Mouse (Mus musculus) ovary, adult 18-20 months (tissue): ENCODE results near the gene Prkg1.

Experiments
- DNase-seq: peaks from one replicate; pipeline ENCODE4 v3.0.0; 2022; ENCODE audit warnings: low spot score, mixed read lengths

Gene Prkg1

DNA sequence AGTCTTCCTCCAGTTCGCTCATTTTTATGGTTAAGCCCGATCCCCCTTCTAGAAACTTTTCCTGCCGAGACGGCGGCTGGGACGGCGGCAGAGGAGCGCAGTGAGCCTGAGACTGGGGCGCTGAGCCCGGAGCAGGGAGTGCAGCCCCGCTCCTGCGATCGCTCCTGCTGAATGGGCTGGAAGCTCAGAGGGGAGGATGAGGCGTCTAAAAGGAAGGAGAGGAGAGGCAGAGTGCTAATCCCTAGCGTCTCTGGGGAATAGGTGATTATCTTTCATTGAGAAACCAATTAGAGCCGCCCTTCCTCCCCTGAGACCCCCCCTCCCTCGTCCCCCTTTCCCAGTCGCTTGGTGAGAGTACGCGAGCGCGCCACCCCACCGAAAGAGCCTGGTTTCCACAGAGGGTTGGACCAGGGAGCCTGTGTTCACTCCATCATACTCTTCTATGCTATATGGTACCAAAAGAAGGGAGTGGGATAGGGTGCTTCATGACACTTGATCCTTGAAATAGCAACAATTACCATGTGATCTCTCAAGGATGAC lies at the start of gene Prkg1:
TSS of gene Prkg1 (minus strand) at position 233 of the 540 bp plus-strand sequence.
- DNase-seq: no peak

DNA sequence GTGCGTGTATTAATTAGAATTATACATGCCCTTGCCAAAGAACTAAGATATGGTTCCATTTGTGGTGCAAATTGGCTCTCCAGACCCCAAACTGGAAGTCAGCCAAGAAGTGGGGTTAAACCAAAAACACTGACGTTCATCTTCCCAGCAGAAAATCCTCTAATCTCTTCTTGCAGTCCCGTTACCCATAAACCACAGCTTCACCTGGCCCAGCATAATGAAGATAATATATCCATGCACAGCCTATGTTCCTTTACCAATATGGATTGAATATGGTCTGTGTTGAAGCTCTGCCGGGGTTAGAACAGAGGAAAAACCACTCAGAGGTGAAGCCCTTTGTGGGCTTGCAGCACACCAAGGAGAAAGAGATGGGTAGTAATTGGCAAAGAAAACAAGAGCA lies 48.3 kb upstream of the Prkg1 start:
- DNase-seq: no peak

DNA sequence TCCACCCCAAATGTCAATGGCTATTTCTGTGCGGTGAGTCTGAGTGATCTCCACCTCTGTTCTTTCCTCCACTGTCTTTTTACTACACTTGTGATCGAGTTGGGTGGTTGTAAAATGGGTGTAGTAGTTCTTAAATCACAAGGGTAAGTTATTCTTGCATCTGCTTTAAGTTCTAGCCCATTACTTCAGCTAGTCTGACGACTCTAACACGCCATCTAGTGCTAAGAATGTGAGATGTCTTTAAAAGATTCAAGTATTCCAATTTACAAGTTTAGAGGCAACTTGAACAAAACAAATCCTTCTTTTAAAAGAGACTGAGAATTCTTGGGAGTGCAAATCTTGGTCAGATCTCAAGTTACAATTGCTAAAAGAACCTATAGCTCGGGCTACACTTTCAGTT lies 46.5 kb upstream of the Prkg1 start:
- no peak for DNase-seq

DNA sequence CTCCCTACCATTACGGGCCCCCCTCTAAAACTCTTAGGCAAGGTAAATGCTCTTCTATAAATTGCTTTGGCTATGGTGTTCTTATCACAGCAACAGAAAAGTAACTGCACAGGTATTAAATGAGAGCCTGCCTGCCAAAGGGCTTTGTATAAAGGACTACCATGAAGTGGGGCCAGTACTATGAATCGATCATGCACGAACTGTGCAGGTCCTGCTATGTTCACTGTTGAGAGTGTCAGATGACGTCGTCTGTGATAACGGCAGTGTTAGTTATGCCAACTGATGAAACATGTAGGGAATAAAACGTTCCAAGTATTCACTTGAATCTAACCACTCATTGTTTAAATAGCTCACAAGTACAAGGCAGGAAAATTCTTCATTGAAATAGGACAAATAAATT lies 40.6 kb upstream of the Prkg1 start:
- no peak for DNase-seq

DNA sequence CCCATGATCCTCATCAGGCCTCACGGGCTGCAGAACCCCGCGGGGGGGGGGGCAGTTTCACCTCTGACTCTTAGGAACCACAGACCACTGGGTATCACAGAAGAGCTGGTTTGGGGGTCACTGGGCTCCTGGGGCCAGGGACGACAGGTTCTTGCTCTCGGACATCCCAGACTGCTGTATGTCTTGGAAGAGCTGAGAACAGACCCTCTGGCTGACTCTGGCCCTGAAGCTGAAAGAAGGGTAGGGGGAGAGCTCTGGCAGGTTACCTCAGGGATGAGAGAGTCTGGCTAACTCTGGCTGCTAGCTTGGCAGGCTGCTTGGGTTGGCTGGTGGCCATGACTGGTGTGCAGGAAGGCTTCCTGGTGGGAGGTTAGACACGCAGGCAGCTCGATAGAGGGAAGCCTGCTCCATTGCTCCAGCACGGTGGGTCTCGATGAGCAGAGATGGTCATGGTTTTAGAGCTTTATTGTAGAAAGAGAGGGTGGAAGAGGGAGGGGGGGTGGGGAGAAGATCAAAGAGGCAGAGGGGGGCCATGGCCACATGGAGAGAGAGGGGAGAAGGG lies 30.7 kb upstream of the Prkg1 start:
- DNase-seq: no peak

DNA sequence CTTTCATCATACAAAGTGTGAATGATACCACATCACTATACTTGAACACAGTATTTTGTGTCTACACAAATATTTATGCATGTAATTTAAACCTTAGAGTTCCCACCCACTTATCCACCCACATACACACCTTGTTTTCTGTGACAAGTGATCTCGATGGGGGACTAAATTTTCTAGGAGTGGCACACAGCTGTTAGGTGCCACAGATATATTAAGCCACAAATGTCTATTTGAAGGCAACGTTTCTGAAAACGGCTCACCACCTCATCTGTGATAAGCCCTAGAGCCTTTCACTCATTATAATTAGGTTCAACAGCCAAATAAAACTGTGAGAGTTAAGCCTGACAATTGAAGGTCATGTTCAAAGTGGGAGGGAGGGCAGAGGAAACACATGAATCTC lies 26.9 kb upstream of the Prkg1 start:
- DNase-seq: no peak

DNA sequence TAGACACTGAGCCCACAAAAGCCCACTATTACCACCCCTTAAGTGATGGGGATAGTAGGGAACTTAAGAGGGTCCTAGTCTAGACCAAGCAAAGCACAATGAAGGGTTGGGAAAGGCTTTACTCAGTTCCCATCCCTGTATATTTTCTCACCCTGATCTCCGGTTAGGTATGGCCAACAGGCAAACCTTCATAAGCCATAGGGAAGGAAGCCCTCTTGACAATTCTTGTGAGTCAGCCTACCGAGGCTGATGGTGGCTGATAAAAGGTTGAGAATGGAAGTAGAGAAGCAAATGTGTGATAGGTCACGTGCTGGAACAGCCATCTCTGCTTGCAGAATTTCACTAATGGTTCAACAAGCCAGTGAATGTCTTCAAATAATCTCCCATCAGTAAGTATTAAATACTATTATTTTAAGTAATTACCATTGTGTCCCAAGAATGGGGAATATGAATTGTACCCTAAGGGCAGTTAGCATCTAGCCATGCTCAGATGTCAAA lies 16.7 kb upstream of the Prkg1 start:
- DNase-seq: no peak

DNA sequence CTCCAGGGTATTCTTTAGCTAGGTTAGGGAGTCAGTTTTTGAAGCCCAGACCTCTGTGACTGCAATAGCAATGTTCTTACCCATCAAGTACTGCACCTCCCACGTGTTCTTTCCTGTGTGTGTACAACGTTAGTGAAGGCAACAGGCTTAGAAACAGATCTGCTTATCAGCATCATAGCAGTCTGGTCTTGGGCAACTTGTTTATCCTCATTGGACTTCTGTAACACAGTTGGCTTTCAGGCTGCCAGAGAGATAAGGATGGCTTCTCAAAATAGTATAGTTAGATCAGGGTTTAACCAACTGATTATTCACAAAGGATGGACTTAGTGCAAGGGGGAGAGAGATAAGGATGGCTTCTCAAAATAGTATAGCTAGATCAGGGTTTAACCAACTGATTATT lies 16.2 kb upstream of the Prkg1 start:
- DNase-seq: no peak

DNA sequence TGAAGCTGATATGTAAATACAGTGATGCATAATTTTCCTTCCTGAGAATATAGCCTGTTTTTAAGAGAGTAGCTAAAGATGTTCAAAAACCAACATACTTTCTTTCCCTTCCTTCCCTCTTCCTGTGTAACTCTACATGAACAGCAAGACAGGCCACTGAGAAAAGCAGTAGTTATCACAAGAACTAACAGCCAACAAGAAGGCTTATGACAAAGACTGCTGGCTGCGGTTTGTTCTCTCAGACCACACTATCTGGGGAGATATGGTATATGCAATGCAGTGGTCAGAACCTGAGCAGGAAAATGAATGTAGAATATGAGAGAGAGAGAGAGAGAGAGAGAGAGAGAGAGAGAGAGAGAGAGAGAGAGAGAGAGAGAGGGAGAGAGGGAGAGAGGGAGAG lies 15.4 kb upstream of the Prkg1 start:
- DNase-seq: no peak

DNA sequence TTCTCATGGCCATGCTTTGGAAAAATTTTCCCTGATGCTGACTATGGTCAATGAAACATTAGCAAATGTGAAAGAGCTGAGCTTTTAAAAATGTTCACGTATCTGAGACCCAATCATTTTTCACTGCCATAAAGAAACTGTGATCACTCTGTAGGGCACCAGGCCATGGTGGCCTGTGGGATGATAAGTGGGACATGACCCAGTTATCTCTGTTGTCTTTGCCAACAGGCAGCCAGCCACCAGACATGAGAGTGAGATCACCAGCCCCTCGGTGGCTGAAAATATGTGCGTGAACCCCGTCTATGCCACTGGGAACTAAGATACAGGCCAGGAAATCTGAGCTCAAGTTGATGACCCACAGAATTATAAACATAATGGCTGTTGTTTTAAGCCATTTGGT lies 14.2 kb upstream of the Prkg1 start:
- DNase-seq: no peak

DNA sequence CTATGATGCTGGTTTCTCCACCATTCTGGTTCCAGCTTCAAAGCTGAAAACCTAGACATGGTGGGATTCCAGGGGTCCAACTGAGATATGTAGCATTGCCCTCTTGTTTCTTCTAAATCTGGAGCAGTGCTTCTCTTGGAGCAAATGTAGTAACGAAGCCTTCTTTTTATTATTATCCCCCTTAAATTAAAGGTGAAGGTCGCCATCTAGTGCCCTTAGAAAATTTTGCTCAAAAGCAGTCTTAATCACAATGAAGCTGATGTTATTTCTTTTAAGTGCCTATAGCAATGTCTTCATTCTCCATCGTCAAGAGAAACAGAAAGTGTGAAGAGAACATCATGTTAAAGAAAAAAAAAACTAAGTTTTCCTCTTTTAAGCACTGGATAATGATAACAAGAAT lies 2.2 kb upstream of the Prkg1 start:
- DNase-seq: no peak

DNA sequence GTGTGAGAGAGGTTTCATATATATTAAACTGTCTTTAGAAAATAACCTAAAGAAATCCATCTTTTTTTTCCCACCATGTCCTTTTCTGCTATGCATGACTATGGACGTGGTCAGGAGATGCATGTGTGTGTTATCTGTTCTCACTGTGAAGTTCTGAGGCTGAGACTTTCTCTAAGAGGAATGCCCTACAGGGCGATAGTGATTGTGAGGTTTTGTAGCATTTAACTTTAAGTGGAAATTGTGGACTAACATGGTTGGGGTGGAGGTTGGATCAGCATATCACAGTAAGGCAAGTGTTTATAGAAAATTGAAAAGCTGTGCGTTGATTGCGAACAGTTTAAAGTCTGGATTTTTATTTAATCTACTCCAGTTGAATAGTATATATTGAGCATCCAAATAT lies 618 bp upstream of the Prkg1 start:
- no peak for DNase-seq

DNA sequence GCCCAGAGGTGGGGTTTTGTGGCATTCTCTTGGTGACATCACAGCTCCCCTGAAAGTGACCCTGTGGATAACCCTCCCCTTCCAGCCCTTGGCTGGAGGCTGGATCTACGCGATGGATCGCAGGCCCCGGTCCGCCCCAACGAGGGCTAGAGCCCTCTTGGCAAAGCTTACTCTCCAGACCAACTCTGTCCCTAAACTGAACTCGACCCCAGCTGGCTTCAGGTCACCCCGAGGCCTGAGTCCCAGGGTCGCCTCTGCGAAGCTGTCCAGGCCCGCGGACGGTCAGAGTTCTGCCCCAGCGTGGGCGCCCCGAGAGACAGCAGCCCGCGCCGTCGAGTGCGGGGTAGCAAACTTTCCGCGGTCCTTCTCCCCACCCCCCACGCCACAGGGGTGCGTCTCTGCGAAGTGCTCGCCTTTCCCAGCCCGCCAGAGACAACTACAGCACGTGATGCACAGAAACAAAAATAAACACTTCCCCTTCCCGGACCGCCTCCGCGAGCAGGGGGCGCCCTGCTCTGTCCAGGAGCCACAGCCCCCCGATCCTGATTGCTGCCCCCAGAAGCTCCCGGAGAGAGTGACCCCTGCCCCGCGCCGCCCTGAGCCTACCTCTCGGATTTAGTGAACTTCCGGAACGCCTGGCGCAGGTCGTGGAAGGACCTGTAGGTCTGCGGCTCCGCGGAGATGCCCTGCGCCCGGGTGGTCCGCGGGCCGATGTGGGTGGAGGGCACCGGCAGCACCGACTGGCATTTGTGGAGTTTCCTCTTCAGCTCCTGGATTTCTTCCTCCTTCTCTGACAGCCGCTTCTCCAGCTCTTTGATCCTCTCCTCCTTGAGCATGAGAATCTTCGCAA lies 657 bp downstream of the Prkg1 start:
- DNase-seq: no peak

DNA sequence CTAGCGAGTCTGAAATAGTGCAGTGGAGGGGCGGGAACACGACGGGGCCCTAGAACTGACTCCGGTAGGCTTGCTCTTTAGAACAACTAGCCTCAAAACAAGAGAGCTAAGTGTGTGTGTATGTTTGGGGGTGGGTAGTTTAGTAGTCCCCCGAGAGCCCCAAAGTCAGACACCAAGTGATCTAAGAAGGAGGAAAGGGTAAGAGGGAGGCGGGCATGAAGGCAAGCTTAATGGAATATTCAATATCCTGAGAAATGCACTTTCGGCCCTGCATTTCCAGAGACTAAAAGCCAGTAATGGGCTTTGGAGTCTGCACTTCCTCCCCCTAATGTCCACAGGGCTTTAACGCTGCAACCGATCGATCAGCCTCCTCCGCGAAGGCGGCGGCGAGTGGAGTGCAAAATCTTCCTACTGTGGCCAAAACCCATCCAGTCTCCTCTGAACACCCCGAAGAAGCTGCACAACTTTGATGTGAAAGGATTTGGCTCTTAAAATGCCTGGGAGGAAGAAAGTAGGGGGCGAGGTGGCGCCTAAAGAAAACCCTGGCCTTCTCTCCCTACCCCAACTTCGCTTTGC lies 1.5 kb downstream of the Prkg1 start:
- no peak for DNase-seq

DNA sequence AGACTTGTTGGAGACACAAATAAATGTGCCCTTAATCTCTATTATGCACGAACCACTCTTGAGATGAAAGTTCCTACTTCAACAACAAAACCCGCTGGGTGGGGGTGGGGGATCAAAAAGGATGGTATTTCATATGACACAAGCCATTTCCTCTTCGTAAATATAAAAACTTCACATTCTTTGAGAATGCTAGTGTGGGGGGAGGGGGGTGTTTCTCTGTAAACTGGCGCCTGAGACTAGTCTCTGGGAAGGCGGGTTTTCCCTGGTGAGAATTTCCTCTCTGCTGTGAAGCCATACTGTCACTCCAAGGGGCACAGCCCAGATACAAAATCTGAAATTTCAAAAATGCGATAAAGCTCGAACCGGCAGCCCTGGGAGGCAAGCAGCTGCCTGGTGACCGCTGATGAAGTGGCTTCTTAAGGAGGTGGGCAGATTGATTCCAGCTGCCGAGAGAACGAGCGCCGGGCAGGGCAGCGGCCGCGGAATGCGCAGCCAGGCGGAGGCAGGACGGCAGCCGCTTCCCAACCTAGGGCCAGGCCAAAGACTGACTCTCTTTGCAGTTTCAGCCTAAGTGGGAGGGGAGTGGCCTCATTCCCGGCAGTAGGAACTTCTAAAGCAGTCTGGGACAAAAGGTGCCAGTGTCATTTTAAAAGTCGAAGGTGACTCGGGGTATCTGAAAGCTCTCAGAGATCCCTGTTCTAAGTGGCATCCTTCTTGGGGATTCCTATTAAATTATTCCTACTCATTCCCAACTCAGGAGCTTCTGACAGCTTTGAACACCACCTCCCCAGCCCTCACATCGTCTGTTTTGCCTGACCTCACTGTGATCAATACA lies 2.2 kb downstream of the Prkg1 start:
- peak; percentile 10 for DNase-seq

DNA sequence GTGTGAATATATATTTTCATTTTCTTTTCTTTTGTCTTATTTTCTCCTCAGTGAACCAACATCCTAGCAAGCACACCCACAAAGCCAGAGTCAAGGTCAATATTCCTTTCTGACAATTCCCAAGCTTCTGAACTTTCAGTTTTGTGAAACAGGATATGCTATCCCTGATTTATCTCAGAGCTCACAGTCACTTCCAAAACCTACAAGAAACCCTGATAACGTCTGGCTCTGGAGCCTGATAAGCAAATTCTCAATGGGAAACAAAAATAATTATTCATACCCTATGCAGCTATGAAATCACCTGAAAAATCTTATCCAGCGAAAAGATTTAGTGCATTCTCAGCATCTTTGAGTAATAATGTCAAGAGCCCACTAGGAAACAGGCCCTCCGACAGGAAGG lies 5.0 kb downstream of the Prkg1 start:
- DNase-seq: no peak

DNA sequence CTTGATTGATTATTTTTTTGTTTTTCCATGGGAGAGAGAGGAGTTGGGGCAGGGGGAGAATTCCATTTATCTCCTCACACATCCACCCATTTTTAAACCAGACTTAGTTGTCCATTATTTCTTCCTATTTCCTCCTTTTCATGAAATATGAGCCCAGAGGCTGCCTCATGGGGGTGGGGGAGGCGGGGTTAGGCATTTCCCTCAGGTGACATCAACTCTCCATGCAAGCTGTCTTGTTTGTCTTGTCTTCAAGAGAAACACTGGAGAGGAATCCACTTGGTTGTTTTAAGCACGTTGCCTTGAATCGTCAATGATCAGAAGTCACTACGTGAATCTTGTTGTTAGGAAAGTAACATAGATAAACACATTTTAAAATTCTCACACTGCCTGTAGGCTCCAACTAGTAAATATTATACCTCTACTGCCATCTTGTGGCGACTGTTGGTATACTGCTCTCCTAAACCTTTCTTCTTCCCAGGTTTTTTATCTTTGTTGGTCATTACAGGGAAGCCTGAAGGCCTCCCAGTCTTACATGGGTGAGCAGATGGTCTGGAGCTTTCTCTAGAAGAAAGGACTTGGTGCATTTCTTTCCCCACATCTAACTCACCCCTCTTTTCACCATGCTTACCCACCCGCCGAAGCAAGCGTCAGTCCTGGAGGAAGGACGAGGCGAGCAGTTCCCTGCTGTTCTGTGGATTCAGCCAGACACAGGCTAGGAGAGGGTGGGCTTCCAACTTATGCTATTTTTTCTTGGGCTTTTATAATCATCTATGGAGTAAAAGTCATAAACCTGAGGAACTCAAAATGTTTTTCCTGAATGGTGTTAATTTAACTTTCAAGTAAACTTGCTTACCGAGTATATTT lies 8.7 kb downstream of the Prkg1 start:
- no peak for DNase-seq

DNA sequence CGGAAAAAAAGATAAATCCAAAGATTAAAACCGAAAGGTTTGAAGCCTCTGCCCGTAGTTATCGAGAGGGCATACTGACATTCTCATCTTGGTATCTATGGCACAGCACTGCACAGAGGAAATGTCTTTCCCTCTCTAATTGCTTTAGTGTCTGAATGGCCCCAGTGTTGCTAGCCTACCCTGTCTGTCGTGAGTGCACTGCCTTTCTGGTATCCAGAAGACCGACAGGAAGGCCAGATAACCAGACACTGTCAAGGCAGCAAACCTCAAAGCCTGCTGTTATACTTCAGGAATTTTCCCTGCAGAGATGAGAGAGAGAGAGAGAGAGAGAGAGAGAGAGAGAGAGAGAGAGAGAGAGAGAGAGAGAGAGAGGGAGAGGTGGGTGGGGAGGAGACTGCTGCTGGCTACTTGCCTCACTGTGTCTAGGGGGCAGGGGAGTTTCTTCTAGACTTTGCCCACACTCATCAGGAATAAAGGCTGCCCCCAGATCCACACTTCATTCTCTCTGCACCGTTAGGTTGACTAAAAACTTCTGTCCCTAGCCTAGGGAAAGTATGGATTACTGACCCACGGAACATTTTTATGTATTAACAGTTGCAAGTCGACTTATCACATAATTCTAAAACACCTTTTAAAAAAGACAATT lies 10.1 kb downstream of the Prkg1 start:
- DNase-seq: no peak

DNA sequence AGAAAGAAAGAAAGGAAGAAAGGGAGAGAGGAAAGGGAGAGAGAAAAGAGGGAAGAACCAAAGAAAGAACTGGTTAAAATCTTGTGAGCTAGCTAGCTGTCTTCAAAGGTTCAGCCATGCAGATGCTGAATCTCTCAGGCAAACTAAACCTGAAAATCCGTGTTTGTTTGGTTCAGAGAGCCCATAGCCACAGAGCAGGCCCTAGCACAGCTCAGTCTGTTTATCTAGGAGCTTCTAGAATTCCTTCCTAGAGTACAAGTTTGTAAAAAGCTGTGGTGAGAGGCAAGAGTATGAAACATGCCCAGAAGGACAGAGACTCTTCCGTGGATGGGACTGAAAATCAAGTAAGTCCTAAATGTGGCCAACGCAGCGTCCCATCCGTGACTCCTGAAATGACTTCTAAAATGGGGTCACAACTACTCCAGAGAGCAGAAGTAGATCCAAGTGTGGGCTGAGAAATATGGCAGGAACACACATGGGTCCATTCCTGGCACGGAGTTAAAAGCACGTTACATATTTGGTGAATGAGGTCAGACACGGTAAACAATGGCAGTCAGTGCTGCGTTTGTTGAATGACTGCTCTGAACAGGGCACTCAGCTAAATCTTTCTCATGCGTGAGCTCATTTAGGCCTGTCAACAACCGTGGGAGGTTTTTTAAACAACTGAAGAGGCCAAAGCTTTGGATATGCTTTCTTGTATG lies 13.7 kb downstream of the Prkg1 start:
- DNase-seq: no peak

DNA sequence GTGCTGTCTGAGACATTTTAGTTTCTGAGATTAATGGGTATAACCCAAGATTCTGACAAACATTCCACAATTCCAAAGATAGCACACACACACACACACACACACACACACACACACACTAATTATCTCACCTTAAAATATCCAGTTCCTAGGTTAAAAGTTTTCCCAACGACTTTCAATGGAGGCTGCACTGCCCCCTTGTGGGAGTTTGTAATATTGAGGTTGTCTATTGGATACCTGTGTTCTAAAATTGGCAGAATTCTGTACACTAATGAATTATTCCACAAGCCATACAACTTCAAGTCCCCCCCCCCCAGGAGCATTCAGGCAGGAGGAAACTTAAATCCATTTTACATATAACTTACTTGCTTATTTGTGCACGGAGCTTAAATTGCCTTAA lies 18.2 kb downstream of the Prkg1 start:
- DNase-seq: no peak
